Comparison of ENCODE assay signal across 8 mouse cellular contexts in the genomic region with DNA sequence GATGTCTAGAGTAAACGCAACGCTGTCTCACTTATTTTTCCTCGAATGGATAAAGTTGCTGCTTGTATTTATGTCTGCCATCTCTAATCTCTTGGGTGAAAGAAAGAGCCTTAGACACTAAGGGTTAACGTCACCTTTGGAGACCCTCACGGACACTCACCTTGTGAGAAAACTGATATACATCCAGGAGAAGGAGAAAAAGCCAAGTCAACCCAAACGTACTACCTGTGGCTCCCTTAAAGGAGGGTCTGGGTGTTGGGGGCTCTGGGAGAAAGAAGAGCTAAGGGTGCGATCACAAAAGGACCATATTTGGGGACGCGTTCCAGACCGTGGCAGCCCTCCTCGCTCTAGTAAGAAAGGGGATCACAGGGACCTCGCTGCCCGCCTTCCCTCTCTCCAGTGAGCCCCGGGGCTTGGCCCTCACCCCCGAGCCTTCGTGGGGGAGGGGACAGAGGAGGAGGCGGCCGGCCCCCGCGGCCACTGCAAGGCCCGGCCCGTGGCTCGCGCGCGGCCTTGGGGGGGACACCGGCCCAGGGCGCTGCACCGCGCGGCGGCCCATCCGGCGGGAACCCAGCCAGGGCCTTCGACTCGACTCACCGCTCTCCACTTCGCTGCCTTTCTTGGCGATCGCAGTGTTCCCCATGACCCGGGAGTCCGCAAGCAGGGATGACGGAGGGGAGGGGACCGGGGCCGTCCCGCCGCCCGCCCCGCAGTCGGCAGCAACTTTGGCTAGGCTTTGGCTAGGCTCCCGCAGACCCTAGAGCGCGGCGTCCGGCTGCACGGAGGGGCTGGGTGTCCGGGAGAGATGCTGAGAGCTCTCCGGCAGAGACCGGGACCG. TPM values are rescaled to one million over a fixed set of nuclear protein-coding genes. Genes with fewer than 3 reads are reported as not detected.
DNase-seq lines count a peak whose midpoint lies in the region; ATAC-seq and TF ChIP-seq lines count a peak whose summit lies in the region.

No protein-coding gene starts in this region.

- H3K27ac ChIP-seq in liver, postnatal 0 days (ENCODE audit: low read depth), result peak overlapping the region; percentile 92

- no peak for DNase-seq in lung, adult 2 months
- DNase-seq in lung, postnatal 4 days, result no peak
- peak; percentile 32 for DNase-seq in R1 (ENCODE audit: low read depth, low spot score)
- peak; percentile 63 for DNase-seq in liver, postnatal 0 days
- DNase-seq in ovary, postnatal 36 days (ENCODE audit: low spot score), result peak; percentile 65
- DNase-seq in layer of hippocampus, adult 9-10 months (ENCODE audit: low spot score), result no peak

- peak overlapping the region; percentile 98 for H3K4me3 ChIP-seq in lung, adult 2 months (replicated peaks; ENCODE audit: extremely low read depth, low read depth, low read length)
- H3K4me3 ChIP-seq in liver, postnatal 0 days (ENCODE audit: low read depth, low read length), result peak overlapping the region; percentile 84

- 1% methylated on average over 58 of the region's 60 CpGs for WGBS in lung, adult 2 months
- 1% methylated on average over 44 of the region's 60 CpGs for WGBS in liver, postnatal 0 days (ENCODE audit: insufficient replicate concordance)

- no peak for TF ChIP-seq POLR2A in lung, adult 2 months (IDR thresholded peaks at IDR 0.05; ENCODE audit: borderline replicate concordance, extremely low read depth, low read depth, low read length)

- no peak for TF ChIP-seq CTCF in lung, adult 2 months (IDR thresholded peaks at IDR 0.05; ENCODE audit: insufficient read depth, low read length)
- TF ChIP-seq CTCF in liver, postnatal 0 days (IDR thresholded peaks at IDR 0.05; ENCODE audit: low read depth), result no peak

- peak overlapping the region; percentile 80 for H3K4me2 ChIP-seq in liver, postnatal 0 days (ENCODE audit: low read depth, low read length)

- no peaks in the 10 kb centered on the region for H3K27me3 ChIP-seq in liver, postnatal 0 days (ENCODE audit: insufficient read depth, low read length)

- no peaks in the 10 kb centered on the region for H3K9me3 ChIP-seq in liver, postnatal 0 days (ENCODE audit: low read length)

- ATAC-seq in erythroblast, adult 5-6 weeks (replicated peaks; ENCODE audit: low FRiP score, poor library complexity, severe bottlenecking), result peak; percentile 44
- peak; percentile 29 for ATAC-seq in inflammation-experienced regulatory T-cells, adult 6 months
- peak; percentile 58 for ATAC-seq in liver, postnatal 0 days

- peak overlapping the region; percentile 85 for H3K9ac ChIP-seq in liver, postnatal 0 days (replicated peaks)

- H3K36me3 ChIP-seq in liver, postnatal 0 days (replicated peaks; ENCODE audit: insufficient read depth, low read length), result peaks cover 3% of the 10 kb centered on the region; the same call in 1 of the 2 replicates

- H3K4me1 ChIP-seq in lung, adult 2 months (ENCODE audit: control insufficient read depth, insufficient read depth, low read length), result 0 out of 2 replicates have a peak, but pooled peaks cover 3% of the 10 kb centered on the region
- H3K4me1 ChIP-seq in liver, postnatal 0 days (ENCODE audit: insufficient read depth), result no peaks in the 10 kb centered on the region

- no peak for TF ChIP-seq EP300 in liver, postnatal 0 days (IDR thresholded peaks at IDR 0.05; ENCODE audit: low read depth)

RNA-seq across cellular contexts. Expression of a gene that starts 0.5 kb away (rescaled TPM):
- polyA plus RNA-seq in lung, adult 2 months (2012; rRNA removed), result 21.2 and 26.1 TPM in 2 replicates
- 12.7 and 15.0 TPM in 2 replicates for total RNA-seq in erythroblast, adult 5-6 weeks (2015; ENCODE audit: low replicate concordance)
- 11.0 and 12.8 TPM in 2 replicates for total RNA-seq in erythroblast, adult 5-6 weeks (2017; ENCODE audit: low replicate concordance)
- polyA plus RNA-seq in inflammation-experienced regulatory T-cells, adult 6 months (2017; shearing (Covaris generic)), result 100 to 1,000 TPM; 115 to 151 (median 125) TPM
- 14.1 and 15.4 TPM in 2 replicates for polyA plus RNA-seq in liver, postnatal 0 days (2015; fragmentation: Nextera tagmentation; extraction: Ambion mirVana)

RNA-seq across cellular contexts. Expression of a gene that starts 39.9 kb away (rescaled TPM):
- polyA plus RNA-seq in lung, adult 2 months (2012; rRNA removed), result 7.0 and 9.2 TPM in 2 replicates
- not detected in 2 replicates for total RNA-seq in erythroblast, adult 5-6 weeks (2015; ENCODE audit: low replicate concordance)
- total RNA-seq in erythroblast, adult 5-6 weeks (2017; ENCODE audit: low replicate concordance), result not detected in 2 replicates
- polyA plus RNA-seq in inflammation-experienced regulatory T-cells, adult 6 months (2017; shearing (Covaris generic)), result not detected
- 0.52 and 0.79 TPM in 2 replicates for polyA plus RNA-seq in liver, postnatal 0 days (2015; fragmentation: Nextera tagmentation; extraction: Ambion mirVana)

Comparison
In these comparisons a context has a peak if more than half of its experiments do, and no peak if none do; other contexts are left out.
1. DNase-seq: peak in R1 (single experiment), liver, postnatal 0 days (single experiment) and ovary, postnatal 36 days (single experiment); none in lung, adult 2 months (single experiment), lung, postnatal 4 days (0 of 2) and layer of hippocampus, adult 9-10 months (single experiment).
2. Peak in every context shown above with its lines, with median percentiles within 50 percentile points of each other: ATAC-seq.